Mouse (Mus musculus): ENCODE data around the gene Manba. TPM values are rescaled to one million over a fixed set of nuclear protein-coding genes. Genes with fewer than 3 reads are reported as not detected.

Gene Manba
- polyA plus RNA-seq, 1 experiment from 2014 or later, result 4.2 TPM

- Histone ChIP-seq H3K36me3 (peaks cover 29% of the 10 kb centered on the region), H3K4me1 (no peaks in the 10 kb centered on the region), H3K4me2 (replicated peaks) (no peak overlapping the region), H3K9me3 (no peaks in the 10 kb centered on the region), H3K4me3 (no peak overlapping the region), H3K27ac (replicated peaks) (no peak overlapping the region), H3K27me3 (no peaks in the 10 kb centered on the region), H3K9ac (replicated peaks) (no peak overlapping the region)
- WGBS, result 47% methylated on average over 3 of the region's 3 CpGs
- 0 out of 2 replicates have a peak, but pooled peaks have one; percentile 38 for ATAC-seq (ENCODE audit: low FRiP score, low read depth)
These were observed 124.8 kb downstream of the Manba start for GRCm38 (mm10) chr3:135610221-135610620.

GRCm38 (mm10) chr3:135614376-135614775 is 129.0 kb downstream of the Manba start:
- Histone ChIP-seq H3K4me1 (no peaks in the 10 kb centered on the region), H3K27me3 (no peaks in the 10 kb centered on the region), H3K36me3 (peaks cover 39% of the 10 kb centered on the region), H3K4me3 (no peak overlapping the region), H3K27ac (replicated peaks) (no peak overlapping the region), H3K9ac (replicated peaks) (no peak overlapping the region), H3K9me3 (no peaks in the 10 kb centered on the region), H3K4me2 (replicated peaks) (no peak overlapping the region)
- no peak for ATAC-seq (ENCODE audit: low FRiP score, low read depth)
- 86% methylated on average over 3 of the region's 3 CpGs for WGBS

- no peaks in the 10 kb centered on the region for H3K27me3 ChIP-seq
- 90% methylated on average over 7 of the region's 7 CpGs for WGBS
- peaks cover 39% of the 10 kb centered on the region for H3K36me3 ChIP-seq
- no peaks in the 10 kb centered on the region for H3K9me3 ChIP-seq
- H3K9ac ChIP-seq (replicated peaks), result no peak overlapping the region
- H3K4me3 ChIP-seq, result no peak overlapping the region
- H3K4me2 ChIP-seq (replicated peaks), result no peak overlapping the region
- no peaks in the 10 kb centered on the region for H3K4me1 ChIP-seq
- ATAC-seq (ENCODE audit: low FRiP score, low read depth), result no peak
- no peak overlapping the region for H3K27ac ChIP-seq (replicated peaks)
These were observed 131.3 kb downstream of the Manba start for GRCm38 (mm10) chr3:135616730-135617129.

Other genes starting within 250 kb of the Manba start
- gene Bdh2, start 204.4 kb upstream of the Manba start, polyA plus RNA-seq (2016; fragmentation: Nextera tagmentation; extraction: Ambion mirVana), result 5.4 and 6.3 TPM in 2 replicates
- 0.98 and 1.3 TPM in 2 replicates for gene Slc9b2, start 177.9 kb upstream of the Manba start, polyA plus RNA-seq (2016; fragmentation: Nextera tagmentation; extraction: Ambion mirVana)
- 0.22 TPM in 1 of 2 replicates, not detected in the other for gene Slc9b1, start 137.6 kb upstream of the Manba start, polyA plus RNA-seq (2016; fragmentation: Nextera tagmentation; extraction: Ambion mirVana)
- gene Cisd2, start 61.7 kb upstream of the Manba start, polyA plus RNA-seq (2016; fragmentation: Nextera tagmentation; extraction: Ambion mirVana), result 93.1 and 93.3 TPM in 2 replicates
- 497 and 504 TPM in 2 replicates for gene Ube2d3, start 47.5 kb upstream of the Manba start, polyA plus RNA-seq (2016; fragmentation: Nextera tagmentation; extraction: Ambion mirVana)
- 9.0 and 10.5 TPM in 2 replicates for gene Nfkb1, start 205.9 kb downstream of the Manba start, polyA plus RNA-seq (2016; fragmentation: Nextera tagmentation; extraction: Ambion mirVana)